In genomic region chr9:52355187-52355982, GRCm38 (mm10) we compare ENCODE assay signal across 15 mouse cellular contexts.
"Had no signal": no experiment of that assay in that cellular context is flagged by ENCODE, and none has a peak within 500 bp of the region (broad histone marks: within the 10 kb centered on the region; RNA-seq: fewer than 3 reads in every experiment).

No protein-coding gene starts in this region.

- H3K9me3 ChIP-seq: neural tube, embryonic 15.5 days; stomach, embryonic 15.5 days had no signal

- H3K4me1 ChIP-seq: stomach, embryonic 15.5 days had no signal

- H3K36me3 ChIP-seq: neural tube, embryonic 15.5 days; stomach, embryonic 15.5 days had no signal

- H3K27me3 ChIP-seq: neural tube, embryonic 15.5 days; stomach, embryonic 15.5 days had no signal

- H3K27ac ChIP-seq: neural tube, embryonic 15.5 days; stomach, embryonic 15.5 days; stomach, postnatal 0 days had no signal

- DNase-seq: retina, postnatal 1 day; right cerebral cortex, adult 18-20 months; right cerebral cortex, postnatal 14 days; right cerebral cortex, postnatal 25 days; right cerebral cortex, postnatal 4 days; spleen, adult 18-20 months; thymus, adult 18-20 months; thymus, adult 2 months; thymus, postnatal 14 days; thymus, postnatal 25 days; thymus, postnatal 36 days; thymus, postnatal 4 days had no signal

- H3K4me3 ChIP-seq: neural tube, embryonic 15.5 days; stomach, embryonic 15.5 days had no signal

- H3K4me2 ChIP-seq: neural tube, embryonic 15.5 days; stomach, embryonic 15.5 days had no signal

- H3K9ac ChIP-seq: neural tube, embryonic 15.5 days; stomach, embryonic 15.5 days had no signal
